Mouse (Mus musculus) spleen, postnatal 0 days (tissue): ENCODE data around the gene Btd. TPM values are rescaled to one million over a fixed set of nuclear protein-coding genes. Genes with fewer than 3 reads are reported as not detected.

ENCODE experiments used
- polyA plus RNA-seq: library from polyadenylated mRNA; unstranded; fragments of >200 nt; fragmentation: Nextera tagmentation; extraction: Ambion mirVana; gene quantifications from 2 replicates; pipeline ENCODE4 v1.2.1, GENCODE M21; 2015

Btd gene
- polyA plus RNA-seq, result 9.9 and 12.0 TPM in 2 replicates

DNA sequence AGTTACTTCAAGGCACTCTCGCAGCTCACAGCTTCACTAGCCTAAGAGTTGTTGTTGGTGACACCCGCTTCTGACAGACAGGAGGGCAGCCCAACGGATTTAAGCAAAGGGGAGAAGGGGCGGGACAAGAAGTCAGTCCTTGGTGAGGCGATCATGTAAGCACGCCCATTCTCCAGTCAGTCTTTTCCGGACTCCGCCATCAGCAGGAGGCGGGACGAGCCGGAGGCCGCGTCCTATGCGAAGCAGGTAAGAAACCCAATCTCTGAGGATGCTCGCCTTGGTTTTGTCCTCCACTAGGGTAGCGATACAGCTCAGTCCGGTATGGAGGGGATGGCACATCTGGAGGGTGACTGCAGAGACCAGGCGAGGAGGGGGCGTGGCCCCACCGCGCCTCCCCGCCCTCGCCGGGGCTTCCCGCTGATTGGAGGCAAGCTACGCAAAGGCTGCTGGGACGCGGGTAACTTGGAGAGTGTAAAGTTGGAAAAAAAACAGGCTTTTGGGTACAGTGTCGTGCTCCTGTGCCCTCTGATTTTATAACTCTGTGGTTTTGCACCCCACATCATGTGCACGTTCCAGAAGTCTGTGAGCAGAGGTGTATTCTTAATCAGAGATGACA lies at the start of gene Btd, which contains the start of gene Hacl1:
TSS of gene Btd (plus strand) at position 139 of the 616 bp plus-strand sequence.
TSS of gene Hacl1 (minus strand) at position 397 of the 616 bp plus-strand sequence.

GRCm38 (mm10) chr14:31591243-31591642 lies 49.6 kb upstream of the Btd start, which contains the start of gene Colq:
Gene Colq, minus strand, starts transcription at chr14:31591343.

GRCm38 (mm10) chr14:31640346-31640889 lies 410 bp upstream of the Btd start, which contains the start of gene Gm49387:
Gene Gm49387, minus strand, starts transcription at chr14:31640878.

Other genes starting within 250 kb of the Btd start
- gene Sh3bp5, start 204.9 kb upstream of the Btd start, polyA plus RNA-seq, result 20.2 and 31.5 TPM in 2 replicates
- gene Eaf1, start 146.6 kb upstream of the Btd start, polyA plus RNA-seq, result 19.8 and 20.8 TPM in 2 replicates
- 42.0 and 50.2 TPM in 2 replicates for gene Mettl6, start 146.0 kb upstream of the Btd start, polyA plus RNA-seq
- 0.34 and 0.97 TPM in 2 replicates for gene Colq, start 49.7 kb upstream of the Btd start, polyA plus RNA-seq
- 0.12 TPM in 1 of 2 replicates, not detected in the other for gene Gm49387, start 150 bp upstream of the Btd start, polyA plus RNA-seq
- gene Hacl1, start 258 bp downstream of the Btd start, polyA plus RNA-seq, result 15.0 and 15.1 TPM in 2 replicates
- gene Ankrd28, start 189.6 kb downstream of the Btd start, polyA plus RNA-seq, result 5.2 and 6.3 TPM in 2 replicates